Mouse (Mus musculus): ENCODE measurements around the gene Hist1h2af. TPM values are rescaled to one million over a fixed set of nuclear protein-coding genes. Genes with fewer than 3 reads are reported as not detected.

Gene Hist1h2af
- polyA plus RNA-seq, 1 experiment = 4,070 TPM

- Histone ChIP-seq H3K27ac (ENCODE audit: control insufficient read depth, insufficient read depth, low read length) (no peak overlapping the region), H3K36me3 (ENCODE audit: control insufficient read depth, insufficient read depth, low read length) (no peaks in the 10 kb centered on the region), H3K4me1 (replicated peaks; ENCODE audit: control insufficient read depth, insufficient read depth, low read length) (peaks cover 3% of the 10 kb centered on the region), H3K27me3 (ENCODE audit: control insufficient read depth, insufficient read depth, low read length) (no peaks in the 10 kb centered on the region), H3K4me3 (ENCODE audit: control insufficient read depth, insufficient read depth, low read length) (no peak overlapping the region)
- no peak for DNase-seq
- no peak for TF ChIP-seq CTCF (IDR thresholded peaks at IDR 0.05; ENCODE audit: borderline replicate concordance, control insufficient read depth, extremely low read depth, insufficient read depth, low read length, poor library complexity)
- TF ChIP-seq POLR2A (IDR thresholded peaks at IDR 0.05; ENCODE audit: control insufficient read depth, extremely low read depth, insufficient read depth, low read length, poor library complexity) = no peak
- 86% methylated on average over 9 of the region's 9 CpGs for WGBS
Measured at GRCm38 (mm10) chr13:23502031-23502567, 31.6 kb upstream of the Hist1h2af start.

- Histone ChIP-seq H3K27ac (ENCODE audit: control insufficient read depth, insufficient read depth, low read length) (no peak overlapping the region), H3K4me3 (ENCODE audit: control insufficient read depth, insufficient read depth, low read length) (no peak overlapping the region), H3K27me3 (ENCODE audit: control insufficient read depth, insufficient read depth, low read length) (no peaks in the 10 kb centered on the region), H3K4me1 (replicated peaks; ENCODE audit: control insufficient read depth, insufficient read depth, low read length) (peaks cover 3% of the 10 kb centered on the region), H3K36me3 (ENCODE audit: control insufficient read depth, insufficient read depth, low read length) (no peaks in the 10 kb centered on the region)
- DNase-seq = no peak
- WGBS = 94% methylated on average over 4 of the region's 4 CpGs
- TF ChIP-seq POLR2A (IDR thresholded peaks at IDR 0.05; ENCODE audit: control insufficient read depth, extremely low read depth, insufficient read depth, low read length, poor library complexity) (no peak), CTCF (IDR thresholded peaks at IDR 0.05; ENCODE audit: borderline replicate concordance, control insufficient read depth, extremely low read depth, insufficient read depth, low read length, poor library complexity) (no peak)
Measured at GRCm38 (mm10) chr13:23502916-23503315, 30.8 kb upstream of the Hist1h2af start.

- WGBS = 10% methylated on average over 9 of the region's 9 CpGs
- Histone ChIP-seq H3K36me3 (ENCODE audit: control insufficient read depth, insufficient read depth, low read length) (no peaks in the 10 kb centered on the region), H3K4me3 (ENCODE audit: control insufficient read depth, insufficient read depth, low read length) (no peak overlapping the region), H3K27ac (ENCODE audit: control insufficient read depth, insufficient read depth, low read length) (no peak overlapping the region), H3K4me1 (replicated peaks; ENCODE audit: control insufficient read depth, insufficient read depth, low read length) (peaks cover 3% of the 10 kb centered on the region), H3K27me3 (ENCODE audit: control insufficient read depth, insufficient read depth, low read length) (no peaks in the 10 kb centered on the region)
- peak; percentile 64 for DNase-seq
- TF ChIP-seq POLR2A (IDR thresholded peaks at IDR 0.05; ENCODE audit: control insufficient read depth, extremely low read depth, insufficient read depth, low read length, poor library complexity) (no peak), CTCF (IDR thresholded peaks at IDR 0.05; ENCODE audit: borderline replicate concordance, control insufficient read depth, extremely low read depth, insufficient read depth, low read length, poor library complexity) (no peak)
Measured at GRCm38 (mm10) chr13:23503797-23504196, 29.9 kb upstream of the Hist1h2af start.

- no peak overlapping the region for H3K4me3 ChIP-seq (ENCODE audit: control insufficient read depth, insufficient read depth, low read length)
- no peaks in the 10 kb centered on the region for H3K36me3 ChIP-seq (ENCODE audit: control insufficient read depth, insufficient read depth, low read length)
- H3K27ac ChIP-seq (ENCODE audit: control insufficient read depth, insufficient read depth, low read length) = no peak overlapping the region
- 78% methylated on average over 14 of the region's 14 CpGs for WGBS
- DNase-seq = no peak
- H3K4me1 ChIP-seq (replicated peaks; ENCODE audit: control insufficient read depth, insufficient read depth, low read length) = peaks cover 3% of the 10 kb centered on the region
- TF ChIP-seq POLR2A (IDR thresholded peaks at IDR 0.05; ENCODE audit: control insufficient read depth, extremely low read depth, insufficient read depth, low read length, poor library complexity) = no peak
- no peak for TF ChIP-seq CTCF (IDR thresholded peaks at IDR 0.05; ENCODE audit: borderline replicate concordance, control insufficient read depth, extremely low read depth, insufficient read depth, low read length, poor library complexity)
- H3K27me3 ChIP-seq (ENCODE audit: control insufficient read depth, insufficient read depth, low read length) = no peaks in the 10 kb centered on the region
Measured at GRCm38 (mm10) chr13:23505662-23506345, 27.9 kb upstream of the Hist1h2af start.

GRCm38 (mm10) chr13:23506351-23506750 is 27.4 kb upstream of the Hist1h2af start:
- WGBS = 61% methylated on average over 13 of the region's 13 CpGs
- Histone ChIP-seq H3K4me1 (replicated peaks; ENCODE audit: control insufficient read depth, insufficient read depth, low read length) (peaks cover 3% of the 10 kb centered on the region), H3K27me3 (ENCODE audit: control insufficient read depth, insufficient read depth, low read length) (no peaks in the 10 kb centered on the region), H3K36me3 (ENCODE audit: control insufficient read depth, insufficient read depth, low read length) (no peaks in the 10 kb centered on the region), H3K27ac (ENCODE audit: control insufficient read depth, insufficient read depth, low read length) (no peak overlapping the region), H3K4me3 (ENCODE audit: control insufficient read depth, insufficient read depth, low read length) (no peak overlapping the region)
- DNase-seq = peak; percentile 33
- TF ChIP-seq POLR2A (IDR thresholded peaks at IDR 0.05; ENCODE audit: control insufficient read depth, extremely low read depth, insufficient read depth, low read length, poor library complexity) (no peak), CTCF (IDR thresholded peaks at IDR 0.05; ENCODE audit: borderline replicate concordance, control insufficient read depth, extremely low read depth, insufficient read depth, low read length, poor library complexity) (no peak)

- Histone ChIP-seq H3K4me1 (replicated peaks; ENCODE audit: control insufficient read depth, insufficient read depth, low read length) (peaks cover 3% of the 10 kb centered on the region), H3K27me3 (ENCODE audit: control insufficient read depth, insufficient read depth, low read length) (no peaks in the 10 kb centered on the region), H3K36me3 (ENCODE audit: control insufficient read depth, insufficient read depth, low read length) (no peaks in the 10 kb centered on the region), H3K27ac (ENCODE audit: control insufficient read depth, insufficient read depth, low read length) (no peak overlapping the region), H3K4me3 (ENCODE audit: control insufficient read depth, insufficient read depth, low read length) (no peak overlapping the region)
- no peak for DNase-seq
- TF ChIP-seq CTCF (IDR thresholded peaks at IDR 0.05; ENCODE audit: borderline replicate concordance, control insufficient read depth, extremely low read depth, insufficient read depth, low read length, poor library complexity) (no peak), POLR2A (IDR thresholded peaks at IDR 0.05; ENCODE audit: control insufficient read depth, extremely low read depth, insufficient read depth, low read length, poor library complexity) (no peak)
- WGBS = 85% methylated on average over 14 of the region's 14 CpGs
Measured at GRCm38 (mm10) chr13:23506819-23507515, 26.7 kb upstream of the Hist1h2af start.
